Mouse (Mus musculus): Measurements from ENCODE around the gene Sema4f.

DNA sequence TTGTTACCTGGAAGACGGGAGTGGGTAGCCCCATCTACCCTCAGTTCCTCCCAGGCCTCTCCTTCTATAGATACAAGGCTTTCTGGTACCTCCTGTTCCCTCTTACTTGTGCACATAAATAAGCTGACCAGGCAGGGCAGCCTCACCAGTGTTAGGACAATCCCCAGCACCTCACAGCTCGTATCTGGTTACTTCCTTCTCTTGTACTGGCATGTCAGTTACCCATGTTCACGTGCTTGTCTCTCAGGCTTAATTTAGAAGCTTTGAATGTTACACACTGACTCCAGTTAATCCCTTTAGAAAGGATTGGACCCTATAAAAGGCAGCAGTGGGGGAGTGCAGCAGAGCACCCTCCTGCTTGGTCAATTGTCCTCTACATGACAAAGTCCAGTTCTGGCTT lies 42.3 kb downstream of the Sema4f start:
- no peak for TF ChIP-seq POLR2A (IDR thresholded peaks at IDR 0.05; ENCODE audit: insufficient read depth, low read depth, low read length)
- TF ChIP-seq CTCF (IDR thresholded peaks at IDR 0.05; ENCODE audit: insufficient read depth, low read depth, low read length) = no peak
